Mouse (Mus musculus) gastrocnemius, adult 8-10 months (tissue): ENCODE results near the gene Mrps5. TPM values are rescaled to one million over a fixed set of nuclear protein-coding genes. Genes with fewer than 3 reads are reported as not detected.

Experiments
- DNase-seq, 2 experiments: peaks; one replicate each; pipeline ENCODE4 v3.0.0; 2022; ENCODE audit warnings: low spot score in 2 of 2
- total RNA-seq, 4 experiments: library from RNA; stranded (reverse); gene quantifications; 2 replicates each; pipeline ENCODE4 v1.2.4; 2022

The Mrps5 gene
- total RNA-seq, 4 experiments from 2014 or later, result 64.8 to 78.4 (median 74.5) TPM

DNA sequence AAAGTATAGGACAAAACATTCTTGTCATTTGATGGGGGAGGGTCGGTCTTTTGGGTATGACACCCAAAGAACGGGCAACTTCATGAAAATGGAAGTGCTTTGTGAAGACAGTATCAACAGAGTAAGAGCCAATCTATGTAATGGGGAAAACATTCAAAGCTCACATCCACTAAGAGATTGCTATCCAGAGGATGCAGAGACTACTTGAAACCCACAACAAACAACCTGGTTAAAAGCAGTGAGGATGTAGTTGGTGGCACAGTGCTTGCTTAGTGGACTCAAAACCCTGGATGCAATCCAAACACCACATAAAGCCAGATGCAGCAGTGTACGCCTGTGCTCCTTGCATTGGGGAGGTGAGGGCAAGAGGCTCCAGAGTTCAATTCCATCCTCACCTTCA is 32.3 kb downstream of the Mrps5 start:
- DNase-seq, result no peak

DNA sequence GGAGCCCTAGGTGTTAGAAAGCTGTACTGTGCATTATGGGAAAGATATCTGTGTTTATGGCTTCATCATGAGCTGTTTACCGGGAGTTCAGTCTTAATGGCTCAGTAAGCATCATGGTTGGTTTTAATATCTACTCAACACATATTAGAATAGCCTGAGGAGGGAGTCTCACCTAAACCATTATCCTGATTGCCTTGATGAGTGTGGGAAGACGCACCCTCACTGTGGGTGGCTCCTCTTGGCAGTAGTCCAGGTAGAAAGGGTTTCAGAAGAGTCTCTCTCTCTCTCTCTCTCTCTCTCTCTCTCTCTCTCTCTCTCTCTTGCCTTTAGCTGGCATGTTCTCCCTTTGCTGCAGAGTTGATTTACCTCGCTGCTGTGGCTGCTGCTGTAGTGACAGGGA is 35.0 kb downstream of the Mrps5 start:
- no peak for DNase-seq

DNA sequence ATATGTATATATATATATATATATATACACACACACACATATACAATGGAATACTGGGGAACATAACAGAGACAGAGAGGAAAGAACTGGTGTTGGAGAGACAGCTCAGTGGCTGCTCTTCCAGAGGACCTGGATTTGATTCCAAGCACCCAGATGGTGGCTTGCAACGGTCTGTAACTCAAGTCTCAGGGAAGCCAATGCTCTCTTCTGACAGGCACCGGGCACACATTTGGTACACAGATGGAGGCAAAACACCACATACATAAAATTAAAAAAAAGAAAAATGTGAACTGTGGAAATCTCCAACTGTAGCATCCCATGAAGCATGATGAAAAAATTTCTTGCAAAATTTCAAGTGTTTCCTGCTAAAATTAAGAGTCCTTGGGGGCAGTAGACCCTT is 37.8 kb downstream of the Mrps5 start:
- DNase-seq, result no peak

DNA sequence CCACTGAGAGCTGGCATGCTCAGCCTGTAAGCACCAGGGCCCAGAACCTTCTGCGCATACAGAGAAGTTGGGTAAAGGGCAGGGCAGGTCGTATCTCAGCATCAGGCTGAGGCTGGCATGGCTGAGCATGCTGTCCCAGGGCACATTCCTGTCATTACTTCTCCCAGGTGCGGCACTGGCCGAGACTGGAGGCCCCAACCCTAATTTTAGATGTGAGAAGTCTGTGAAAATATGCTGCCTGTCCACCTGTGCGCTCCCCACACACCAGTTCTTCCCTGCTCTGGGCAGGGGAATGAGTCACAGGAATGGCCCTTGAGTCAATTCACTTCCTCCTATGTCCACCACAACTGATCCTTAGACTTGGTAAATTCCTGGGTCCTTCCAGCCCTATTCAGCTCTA is 38.6 kb downstream of the Mrps5 start:
- DNase-seq, result no peak

DNA sequence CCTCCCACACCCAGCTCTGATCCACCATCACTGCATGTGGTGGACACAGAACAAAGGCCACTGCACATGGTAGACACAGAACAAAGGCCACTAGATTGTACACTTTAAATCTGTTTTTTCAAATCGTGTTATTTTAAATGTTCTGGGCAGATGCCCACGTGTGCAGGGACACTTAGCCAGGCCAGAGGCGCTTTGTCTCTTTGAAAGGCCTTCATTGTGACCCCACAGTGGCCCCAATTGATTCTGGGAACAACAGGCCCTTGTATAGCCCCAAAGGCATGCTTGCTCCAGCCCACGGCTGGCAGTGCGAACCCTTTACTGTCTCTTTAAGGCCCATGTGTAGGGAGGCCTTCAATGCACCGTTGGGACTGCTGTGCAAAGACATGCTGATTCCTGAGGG is 40.3 kb downstream of the Mrps5 start:
- no peak for DNase-seq

DNA sequence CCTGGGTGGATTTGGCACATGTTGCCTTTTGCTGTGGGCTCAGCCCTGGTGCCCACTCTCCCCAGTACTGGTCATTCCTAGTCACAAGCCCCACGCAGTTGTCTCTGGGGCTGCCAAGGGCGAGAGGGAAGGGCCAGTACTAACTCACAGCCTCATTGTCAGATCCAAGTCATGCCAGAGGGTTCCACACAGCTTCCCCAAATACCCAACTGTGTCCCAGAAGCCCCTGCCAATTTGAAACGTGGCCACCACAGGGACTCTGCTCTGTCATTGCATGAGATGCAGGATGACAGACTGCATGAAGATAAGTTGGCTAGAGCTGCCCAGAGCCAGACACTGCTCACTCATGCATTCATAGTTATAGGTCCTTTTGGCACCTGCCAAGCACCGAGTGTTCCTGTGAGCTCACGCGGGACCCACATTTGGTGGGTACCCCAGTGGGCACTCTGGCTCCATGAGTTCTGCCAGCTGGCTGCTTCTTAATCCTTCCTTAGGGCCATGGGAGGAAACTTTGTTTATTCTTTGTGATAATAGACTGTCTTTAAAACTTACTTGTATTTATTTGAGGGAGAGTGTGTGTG is 41.1 kb downstream of the Mrps5 start:
- DNase-seq, result no peak

DNA sequence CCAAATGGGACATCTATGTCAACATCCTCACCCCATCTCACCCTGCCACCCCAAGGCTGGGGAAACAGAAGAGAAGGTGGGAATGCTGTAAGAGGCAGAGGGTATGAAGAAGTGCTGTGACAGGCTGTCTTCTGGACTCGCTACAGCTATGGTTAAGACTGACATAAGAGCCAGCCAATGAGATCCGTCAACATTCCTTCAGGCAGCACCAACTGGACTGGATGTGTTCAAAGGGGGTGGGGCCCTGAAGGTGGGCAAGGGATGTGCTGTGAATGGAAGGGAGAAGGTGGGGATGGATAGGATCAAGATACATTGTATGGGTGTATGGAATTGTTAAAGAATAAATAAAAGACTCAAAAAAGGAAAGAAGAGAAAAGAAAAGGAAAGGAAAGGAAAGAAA is 45.6 kb downstream of the Mrps5 start:
- DNase-seq, result no peak

DNA sequence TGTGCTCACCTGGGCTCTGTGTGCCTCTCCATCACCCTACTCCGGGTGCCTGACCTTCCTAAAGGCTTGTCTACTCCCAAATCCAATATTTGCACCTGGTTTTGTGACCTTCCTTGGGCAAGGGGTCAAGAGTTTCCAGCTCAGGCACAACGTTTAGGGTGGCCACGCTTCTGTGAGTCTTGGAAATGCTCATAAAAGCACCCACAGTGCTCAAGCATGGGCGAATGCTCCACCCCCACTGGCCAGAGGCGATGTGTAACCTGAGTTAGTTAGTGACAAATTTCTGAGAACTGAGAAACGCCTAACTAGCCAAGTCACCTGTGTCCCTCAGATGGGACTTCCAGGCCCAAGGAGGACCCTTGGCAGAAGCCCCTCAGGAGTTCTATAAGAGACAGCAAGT is 48.6 kb downstream of the Mrps5 start:
- no peak for DNase-seq

DNA sequence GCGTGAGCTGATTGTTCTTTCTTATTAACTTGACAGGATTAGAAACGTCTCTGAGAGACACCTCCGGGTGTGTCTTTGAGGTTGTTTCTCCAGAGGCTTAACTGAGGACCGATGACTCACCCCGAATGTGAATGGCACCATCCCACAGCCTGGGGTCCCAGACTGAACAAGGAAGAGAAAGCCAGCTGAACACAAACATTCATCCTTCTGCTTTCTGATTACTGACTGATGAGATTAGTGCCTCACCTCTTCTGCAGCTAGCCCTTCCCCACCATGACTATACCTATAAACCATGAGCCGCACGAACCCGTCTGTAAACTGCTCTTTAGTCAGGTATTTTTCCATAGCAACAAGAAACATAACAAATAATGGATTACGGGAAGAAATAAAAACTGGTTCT is 52.0 kb downstream of the Mrps5 start:
- DNase-seq, result no peak

DNA sequence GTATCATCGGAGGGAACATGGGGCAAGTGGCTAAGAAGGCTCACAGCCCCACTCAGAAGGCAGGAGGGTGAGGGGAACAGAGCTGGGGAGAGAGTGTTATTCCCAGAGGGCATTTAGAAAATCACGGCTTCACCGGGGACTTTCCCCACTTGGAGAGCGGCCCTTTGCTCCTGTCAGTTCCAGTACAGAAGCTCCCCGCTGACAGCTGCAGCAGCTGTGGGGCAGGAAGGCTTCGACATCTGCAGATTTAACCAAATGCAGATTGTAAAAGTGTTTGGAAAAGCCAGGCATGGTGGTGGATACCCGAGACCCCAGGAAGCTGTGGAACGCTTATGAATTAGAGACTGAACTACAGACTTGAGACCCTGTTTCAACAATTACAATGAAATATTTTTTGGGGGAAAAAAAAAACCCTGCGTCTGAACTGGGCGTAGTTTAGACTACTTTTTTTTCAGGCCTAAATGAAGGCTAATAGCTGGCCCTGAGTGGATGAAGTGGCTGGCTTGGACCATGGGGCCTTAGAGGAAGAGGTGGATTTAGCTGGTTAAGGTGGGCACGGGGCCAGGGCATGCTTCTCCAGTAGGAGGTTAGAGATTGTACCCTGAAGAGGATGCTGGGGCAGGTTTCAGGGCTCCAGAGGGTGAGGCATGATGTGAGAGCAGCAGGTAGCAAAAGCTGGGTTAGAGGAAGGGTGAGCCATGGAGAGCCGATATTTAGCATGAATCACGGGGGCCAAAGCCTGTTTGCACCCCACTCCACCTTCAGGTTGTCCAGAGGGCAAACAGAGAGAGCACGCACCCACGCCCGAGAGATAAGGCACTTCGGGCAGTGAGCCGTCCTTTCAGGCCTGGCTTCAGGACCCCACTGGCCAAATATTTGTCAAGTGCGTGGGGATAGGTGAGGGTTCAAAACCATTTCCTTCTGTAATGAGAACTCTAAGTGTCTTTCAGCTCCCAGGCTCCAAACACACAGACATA is 57.0 kb downstream of the Mrps5 start:
- DNase-seq, result no peak

DNA sequence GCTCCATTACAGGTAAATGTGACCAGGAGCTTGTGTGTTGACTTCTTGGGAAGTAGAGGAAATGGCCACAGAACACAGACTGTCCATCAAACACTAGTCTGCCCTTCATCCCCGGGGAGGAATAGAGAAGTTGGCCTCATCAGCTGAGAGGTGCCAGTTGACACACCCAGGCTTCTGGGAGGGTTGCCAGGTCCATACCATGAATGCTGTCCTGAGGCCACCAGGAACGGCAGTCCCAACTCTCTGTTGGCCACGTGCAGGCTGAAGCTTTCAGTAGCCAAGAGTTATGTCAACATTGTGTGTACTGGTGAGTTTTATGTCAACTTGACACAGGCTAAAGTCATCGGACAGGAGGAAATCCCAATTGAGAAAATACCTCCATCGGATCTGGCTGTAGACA is 59.9 kb downstream of the Mrps5 start:
- DNase-seq, result no peak

DNA sequence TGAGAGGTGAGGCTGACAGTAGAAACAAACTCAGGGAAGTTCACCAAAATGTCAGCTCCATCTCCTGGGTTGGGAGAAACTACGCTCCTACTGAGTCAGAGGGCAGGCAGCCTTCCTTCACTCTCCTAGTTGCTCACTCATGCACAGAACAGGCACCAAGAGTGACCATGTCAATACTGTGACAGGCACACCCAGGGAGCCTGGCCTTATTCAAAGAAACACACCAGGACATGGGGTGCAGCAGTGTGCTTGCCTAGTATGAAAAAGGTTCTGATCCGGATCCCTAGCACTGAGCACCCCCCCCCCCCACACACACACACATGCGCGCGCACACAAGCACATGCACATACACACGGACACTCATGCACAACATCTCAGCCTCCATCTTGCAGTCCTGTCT is 61.1 kb downstream of the Mrps5 start:
- no peak for DNase-seq

DNA sequence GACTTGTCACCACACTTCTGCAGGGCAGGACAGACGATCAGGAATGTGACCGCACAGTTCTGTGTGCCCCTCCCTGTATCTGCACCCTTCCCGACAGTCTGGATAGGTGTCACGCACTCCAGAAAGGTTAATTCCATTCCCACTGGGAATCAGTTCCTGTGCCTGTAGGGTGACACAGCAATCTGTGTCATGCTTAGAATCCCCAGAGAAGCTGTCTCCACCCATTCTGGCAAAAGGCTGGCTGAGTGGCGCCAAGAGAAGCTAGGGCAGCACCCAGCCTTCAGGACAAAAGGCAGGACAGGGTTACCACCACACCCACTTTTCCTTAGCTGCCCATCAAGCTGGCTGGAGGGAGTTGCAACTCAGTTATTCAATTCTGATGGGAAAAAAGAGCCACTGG is 62.9 kb downstream of the Mrps5 start:
- DNase-seq, result no peak

DNA sequence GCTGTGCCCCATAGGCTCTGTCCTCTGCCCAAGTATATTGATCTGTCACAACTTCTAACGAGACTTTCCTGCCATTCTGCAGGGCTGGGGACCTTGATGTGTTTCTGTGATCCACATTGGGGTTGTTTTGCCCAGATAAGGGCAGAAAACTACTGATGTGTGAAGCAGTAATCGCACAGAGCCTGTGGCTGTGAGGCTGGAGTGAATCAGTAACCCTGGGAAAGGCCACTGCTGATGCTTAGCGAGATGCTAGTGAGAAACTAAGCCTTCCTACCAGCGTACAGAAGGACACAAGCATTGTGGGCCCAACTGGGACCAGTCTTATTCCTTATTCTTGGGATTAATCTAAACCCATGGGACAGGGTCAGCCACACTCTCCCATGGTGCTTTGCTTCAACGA is 64.6 kb downstream of the Mrps5 start:
- no peak for DNase-seq

DNA sequence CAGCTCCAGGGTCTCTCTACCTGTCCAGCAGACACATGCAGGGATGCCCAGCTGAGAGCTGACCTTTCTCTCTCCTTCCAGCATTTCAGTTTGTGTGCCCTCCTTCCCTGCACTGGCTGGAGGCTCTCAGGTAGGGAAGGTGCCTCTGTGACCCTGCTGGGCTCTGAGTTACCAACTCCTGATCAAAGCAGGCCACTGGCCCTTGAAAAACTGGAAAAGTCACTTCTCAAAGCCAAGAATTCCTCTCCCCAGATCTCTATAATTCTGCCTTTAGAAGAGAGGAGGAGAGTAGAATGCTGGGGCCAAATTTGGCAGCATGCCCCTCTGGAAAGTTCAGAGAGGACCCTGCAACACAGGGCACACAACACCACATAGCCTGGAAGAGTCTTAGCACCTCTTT is 65.3 kb downstream of the Mrps5 start:
- DNase-seq, result no peak

DNA sequence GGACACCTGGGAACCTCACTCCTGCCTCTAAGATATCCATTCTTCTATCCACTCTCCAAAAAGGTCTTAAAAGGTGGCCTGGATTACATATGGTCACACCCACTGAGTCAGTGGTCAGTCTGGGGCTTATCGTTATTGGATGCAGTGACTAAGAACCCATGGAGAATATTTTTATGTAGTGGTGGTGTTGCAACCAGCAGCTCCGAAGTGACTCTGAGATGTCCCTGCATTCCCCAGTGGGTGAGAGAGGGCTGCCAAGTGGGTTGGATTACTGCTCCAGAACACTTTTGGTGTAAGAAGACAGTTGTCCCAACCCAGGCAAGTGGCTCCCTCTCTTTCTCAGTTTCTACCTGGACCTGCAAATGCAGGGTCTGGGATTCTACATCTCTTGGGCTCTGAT is 65.8 kb downstream of the Mrps5 start:
- DNase-seq, result no peak

DNA sequence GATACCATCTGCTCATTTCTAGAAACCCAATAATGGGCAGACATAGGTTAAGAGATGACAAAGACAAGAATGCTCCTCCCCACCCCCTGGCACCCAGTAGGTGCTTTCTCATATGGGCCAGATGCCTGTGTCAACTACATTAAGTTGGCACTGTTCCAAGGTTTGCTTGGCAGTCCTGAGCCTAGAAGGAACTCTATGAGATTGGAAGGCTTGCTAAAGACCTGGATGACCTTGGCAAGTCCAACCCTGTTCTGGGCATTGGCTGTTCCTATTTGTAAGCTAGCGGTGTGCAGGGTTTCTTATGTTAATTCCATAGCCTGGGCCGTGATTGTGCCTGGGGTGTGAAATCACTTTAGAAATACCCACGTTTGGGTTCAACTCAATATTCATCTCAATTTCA is 67.8 kb downstream of the Mrps5 start:
- DNase-seq, result no peak

DNA sequence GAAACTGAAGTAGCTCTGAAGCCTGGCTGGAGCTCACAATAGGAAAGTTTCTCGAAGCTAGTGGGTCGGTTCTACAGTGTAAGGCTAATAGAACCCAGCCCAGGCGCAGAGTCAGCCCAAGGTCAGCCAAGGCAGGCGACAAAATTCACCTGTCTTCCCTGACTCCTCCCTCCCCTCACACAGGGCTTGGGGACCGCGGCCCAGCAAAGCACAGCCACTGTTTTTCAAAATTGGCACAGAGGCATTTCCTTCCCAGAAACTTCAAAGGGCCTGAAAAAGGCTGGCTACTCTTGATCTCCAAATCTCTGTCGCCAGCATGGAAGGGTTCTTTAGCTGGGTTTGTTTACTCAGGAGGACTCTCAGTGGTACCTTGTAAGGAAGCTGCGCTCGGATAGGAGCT is 68.4 kb downstream of the Mrps5 start:
- DNase-seq, result no peak

DNA sequence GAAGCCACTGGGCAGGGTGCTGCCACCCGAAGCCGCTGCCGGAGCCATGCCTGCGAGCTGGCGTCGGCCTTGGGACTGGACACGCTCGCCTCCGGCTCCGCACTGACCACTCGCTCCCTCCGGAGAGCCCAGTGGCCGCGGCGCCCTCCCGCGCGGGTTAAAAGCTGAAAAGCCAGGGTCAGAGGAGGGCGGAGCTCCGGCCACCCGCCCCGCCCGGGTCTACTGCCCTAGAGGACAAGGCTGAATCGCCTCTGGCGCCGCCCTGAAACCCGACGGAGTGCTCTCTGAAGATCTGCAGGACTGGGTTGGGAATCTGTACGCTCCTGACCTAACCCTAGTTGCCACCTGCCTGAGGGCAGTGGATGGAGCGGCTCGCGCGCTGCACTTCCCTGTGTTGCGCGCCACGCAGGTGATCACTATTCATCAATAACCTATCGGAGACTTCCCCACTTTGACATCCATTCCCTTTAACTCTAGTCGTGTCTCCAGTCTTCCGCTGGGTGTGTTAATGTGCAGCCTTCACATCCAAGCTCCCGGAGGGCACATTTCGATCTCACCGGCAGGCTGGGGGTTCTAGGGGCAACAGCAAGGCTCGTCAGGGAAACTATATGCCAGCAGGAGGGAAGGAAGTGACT is 69.2 kb downstream of the Mrps5 start, which contains the start of gene Mal:
TSS of gene Mal (minus strand) at position 610 of the 635 bp plus-strand sequence.
- peak in 1 of 2 experiments; percentile 10 for DNase-seq
